Mouse (Mus musculus): ENCODE measurements at regions not wholly inside any gene's neighbourhood (a gene's known extent, or its start where the extent isn't known, plus 50 kb on each side); places are given as distances from the start of the nearest gene placed in this dataset.

DNA sequence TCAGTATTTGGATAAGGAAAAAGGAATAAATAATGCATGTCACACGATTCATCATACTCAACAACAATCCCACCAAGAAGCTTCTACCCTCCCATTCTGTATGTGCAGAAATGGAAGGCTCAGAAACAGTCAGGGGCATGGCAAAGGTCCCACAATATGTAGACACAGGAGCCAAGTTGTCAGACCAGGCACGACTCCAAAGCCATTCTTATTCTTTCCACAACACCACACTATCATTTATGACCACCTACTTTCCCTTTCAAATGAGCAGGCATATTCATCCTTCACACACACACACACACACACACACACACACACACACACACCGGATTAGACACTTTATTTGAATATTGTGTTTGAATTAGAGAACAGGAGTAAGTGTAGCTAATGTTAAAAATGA is 232.0 kb downstream of the Rab28 start:
- no peaks in the 10 kb centered on the region for H3K9me3 ChIP-seq (replicated peaks; ENCODE audit: low read length)
- WGBS = 72% methylated on average over 3 of the region's 3 CpGs
- ATAC-seq (replicated peaks; ENCODE audit: low FRiP score, low read depth) = no peak

DNA sequence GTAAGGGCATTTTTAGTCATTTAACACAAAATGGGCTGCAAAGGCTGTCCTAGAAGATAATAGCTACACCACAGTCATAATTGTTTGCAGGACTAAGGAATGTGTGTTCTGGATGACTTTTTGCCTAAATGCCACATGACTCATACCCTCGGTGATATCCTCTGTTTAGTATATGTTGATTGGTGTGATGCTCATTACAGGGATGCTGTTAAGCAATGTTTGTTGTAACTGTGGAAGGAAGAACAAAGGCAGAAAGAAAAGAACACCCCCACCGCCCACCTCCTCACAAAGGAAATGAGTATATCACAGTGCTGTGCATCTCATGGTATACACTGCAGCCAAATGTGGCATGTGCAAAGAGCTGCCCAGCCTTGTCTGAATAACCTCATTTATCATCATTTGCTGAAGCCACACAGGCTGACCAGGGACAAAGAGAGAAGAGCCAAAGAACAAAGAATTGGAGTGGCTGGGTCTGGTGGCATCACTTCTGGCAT is 262.4 kb downstream of the Rab28 start:
- H3K4me1 ChIP-seq (replicated peaks; ENCODE audit: insufficient read depth, low read length) = no peaks in the 10 kb centered on the region
- H3K27ac ChIP-seq = no peak overlapping the region
- no peak for TF ChIP-seq CTCF (IDR thresholded peaks at IDR 0.05; ENCODE audit: low read depth)
- WGBS = 60% methylated on average over 2 of the region's 2 CpGs
- ATAC-seq (replicated peaks; ENCODE audit: low FRiP score, low read depth) (no peak), DNase-seq (ENCODE audit: low spot score) (no peak)
- no peaks in the 10 kb centered on the region for H3K27me3 ChIP-seq (ENCODE audit: insufficient read depth, low read length)
- H3K4me2 ChIP-seq (ENCODE audit: low read length) = no peak overlapping the region
- no peak overlapping the region for H3K9ac ChIP-seq (ENCODE audit: low read depth, low read length)
- H3K9me3 ChIP-seq (replicated peaks; ENCODE audit: low read length) = no peaks in the 10 kb centered on the region
- no peak overlapping the region for H3K4me3 ChIP-seq (replicated peaks; ENCODE audit: low read depth, low read length)
- H3K36me3 ChIP-seq (ENCODE audit: insufficient read depth, low read length) = no peaks in the 10 kb centered on the region

More for the DNA sequence above, 232.0 kb downstream of the Rab28 start:
- no peak for DNase-seq (ENCODE audit: low spot score)
- Histone ChIP-seq H3K9ac (ENCODE audit: low read depth, low read length) (no peak overlapping the region), H3K4me2 (ENCODE audit: low read length) (no peak overlapping the region), H3K27me3 (ENCODE audit: insufficient read depth, low read length) (no peaks in the 10 kb centered on the region), H3K4me3 (replicated peaks; ENCODE audit: low read depth, low read length) (no peak overlapping the region), H3K4me1 (replicated peaks; ENCODE audit: insufficient read depth, low read length) (no peaks in the 10 kb centered on the region), H3K27ac (no peak overlapping the region), H3K36me3 (ENCODE audit: insufficient read depth, low read length) (no peaks in the 10 kb centered on the region)
- TF ChIP-seq CTCF (IDR thresholded peaks at IDR 0.05; ENCODE audit: low read depth) = no peak

DNA sequence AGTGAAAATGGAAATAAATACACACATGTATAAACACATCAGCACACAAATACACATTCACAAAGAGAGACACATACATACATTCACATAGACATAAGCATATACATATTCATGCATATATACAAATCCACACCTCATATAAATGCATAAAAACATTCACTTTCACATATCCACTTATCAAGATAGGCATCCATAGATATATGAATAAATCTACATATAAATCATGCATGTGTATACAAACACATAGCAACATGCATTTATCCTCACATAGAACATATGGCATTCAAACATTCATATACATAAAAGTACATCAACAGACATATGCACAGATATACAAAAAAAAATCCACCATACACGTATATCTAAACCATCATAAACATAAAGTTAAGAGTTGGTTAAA is 266.9 kb downstream of the Rab28 start:
- no peak overlapping the region for H3K4me3 ChIP-seq (replicated peaks; ENCODE audit: low read depth, low read length)
- no peaks in the 10 kb centered on the region for H3K4me1 ChIP-seq (replicated peaks; ENCODE audit: insufficient read depth, low read length)
- no peaks in the 10 kb centered on the region for H3K9me3 ChIP-seq (replicated peaks; ENCODE audit: low read length)
- H3K4me2 ChIP-seq (ENCODE audit: low read length) = no peak overlapping the region
- 81% methylated on average over 1 of the region's 1 CpGs for WGBS
- no peaks in the 10 kb centered on the region for H3K27me3 ChIP-seq (ENCODE audit: insufficient read depth, low read length)
- no peaks in the 10 kb centered on the region for H3K36me3 ChIP-seq (ENCODE audit: insufficient read depth, low read length)
- DNase-seq (ENCODE audit: low spot score) (no peak), ATAC-seq (replicated peaks; ENCODE audit: low FRiP score, low read depth) (no peak)
- no peak overlapping the region for H3K9ac ChIP-seq (ENCODE audit: low read depth, low read length)
- no peak for TF ChIP-seq CTCF (IDR thresholded peaks at IDR 0.05; ENCODE audit: low read depth)
- H3K27ac ChIP-seq = no peak overlapping the region

DNA sequence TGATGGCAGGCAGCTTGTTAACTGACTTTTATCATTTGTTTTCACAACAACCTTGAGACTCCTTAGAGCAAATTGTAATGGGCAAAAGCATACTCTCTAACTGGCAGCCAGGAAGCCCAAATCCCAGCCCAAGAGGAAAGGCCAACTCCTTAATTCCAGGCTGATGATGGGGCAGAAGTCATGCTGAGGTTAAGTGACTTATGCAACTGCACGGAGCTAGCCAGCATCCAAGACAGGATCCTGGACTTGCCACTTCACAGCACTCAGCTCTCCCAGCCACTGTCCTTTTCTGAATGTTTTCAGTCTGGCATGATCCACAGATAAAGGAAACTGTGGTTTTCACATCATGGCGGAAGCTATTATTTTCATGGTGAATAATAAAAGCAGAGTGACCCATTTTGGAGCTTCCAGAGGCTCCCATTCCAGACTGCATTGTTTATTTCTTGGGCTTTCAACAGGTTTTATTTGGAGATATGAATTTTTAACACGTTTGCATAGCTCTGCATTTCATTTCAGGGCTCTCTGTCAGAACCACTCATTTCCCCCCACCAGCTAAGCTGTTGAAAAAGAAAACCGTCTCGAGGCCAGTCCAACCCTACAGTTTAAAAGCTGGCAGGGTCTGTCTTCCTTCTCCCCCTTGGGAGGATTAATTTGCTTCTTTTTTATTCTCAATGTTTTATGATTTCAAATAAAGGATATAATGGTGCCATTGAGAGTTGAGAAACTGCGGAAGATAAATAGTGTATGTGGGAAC is 288.7 kb downstream of the Rab28 start:
- H3K4me1 ChIP-seq (replicated peaks; ENCODE audit: insufficient read depth, low read length) = no peaks in the 10 kb centered on the region
- ATAC-seq (replicated peaks; ENCODE audit: low FRiP score, low read depth) (no peak), DNase-seq (ENCODE audit: low spot score) (no peak)
- no peak overlapping the region for H3K4me2 ChIP-seq (ENCODE audit: low read length)
- no peak for TF ChIP-seq CTCF (IDR thresholded peaks at IDR 0.05; ENCODE audit: low read depth)
- no peaks in the 10 kb centered on the region for H3K9me3 ChIP-seq (replicated peaks; ENCODE audit: low read length)
- H3K36me3 ChIP-seq (ENCODE audit: insufficient read depth, low read length) = no peaks in the 10 kb centered on the region
- no peak overlapping the region for H3K27ac ChIP-seq
- no peak overlapping the region for H3K4me3 ChIP-seq (replicated peaks; ENCODE audit: low read depth, low read length)
- H3K27me3 ChIP-seq (ENCODE audit: insufficient read depth, low read length) = no peaks in the 10 kb centered on the region
- H3K9ac ChIP-seq (ENCODE audit: low read depth, low read length) = no peak overlapping the region
- WGBS = 70% methylated on average over 6 of the region's 6 CpGs

DNA sequence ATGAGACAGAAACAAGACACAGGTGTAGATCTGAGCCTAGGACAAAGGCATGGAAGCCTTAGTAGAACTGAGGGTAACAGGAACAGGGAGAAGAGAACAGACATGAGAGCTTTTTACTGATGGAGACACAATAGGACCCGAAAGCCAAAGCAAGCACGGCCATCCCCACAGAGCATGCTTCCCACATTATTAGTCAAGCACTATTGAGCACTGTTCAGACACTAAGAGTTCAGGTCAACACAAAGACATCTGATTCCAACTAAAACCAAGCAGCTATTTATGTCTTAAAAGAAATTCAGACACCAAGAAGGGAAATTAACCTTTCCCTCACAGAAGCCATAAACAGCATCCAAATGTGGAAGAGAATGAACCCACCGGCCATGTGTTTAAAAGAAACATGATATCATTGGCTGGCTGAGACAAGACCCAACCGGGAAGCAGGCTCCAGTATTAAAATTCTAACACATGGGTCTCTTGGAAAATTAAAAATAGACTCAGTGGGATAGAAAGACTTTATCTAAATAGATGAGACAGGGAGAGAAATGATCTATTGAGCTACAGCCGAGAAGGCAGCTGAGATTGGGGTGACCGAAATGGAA is 298.8 kb downstream of the Rab28 start:
- H3K4me1 ChIP-seq (replicated peaks; ENCODE audit: insufficient read depth, low read length) = no peaks in the 10 kb centered on the region
- DNase-seq (ENCODE audit: low spot score) (peak; percentile 45), ATAC-seq (replicated peaks; ENCODE audit: low FRiP score, low read depth) (no peak)
- no peak overlapping the region for H3K4me2 ChIP-seq (ENCODE audit: low read length)
- no peak for TF ChIP-seq CTCF (IDR thresholded peaks at IDR 0.05; ENCODE audit: low read depth)
- H3K9ac ChIP-seq (ENCODE audit: low read depth, low read length) = no peak overlapping the region
- H3K4me3 ChIP-seq (replicated peaks; ENCODE audit: low read depth, low read length) = no peak overlapping the region
- H3K36me3 ChIP-seq (ENCODE audit: insufficient read depth, low read length) = no peaks in the 10 kb centered on the region
- H3K27me3 ChIP-seq (ENCODE audit: insufficient read depth, low read length) = no peaks in the 10 kb centered on the region
- H3K27ac ChIP-seq = no peak overlapping the region
- no peaks in the 10 kb centered on the region for H3K9me3 ChIP-seq (replicated peaks; ENCODE audit: low read length)
- WGBS = 30% methylated on average over 6 of the region's 6 CpGs

DNA sequence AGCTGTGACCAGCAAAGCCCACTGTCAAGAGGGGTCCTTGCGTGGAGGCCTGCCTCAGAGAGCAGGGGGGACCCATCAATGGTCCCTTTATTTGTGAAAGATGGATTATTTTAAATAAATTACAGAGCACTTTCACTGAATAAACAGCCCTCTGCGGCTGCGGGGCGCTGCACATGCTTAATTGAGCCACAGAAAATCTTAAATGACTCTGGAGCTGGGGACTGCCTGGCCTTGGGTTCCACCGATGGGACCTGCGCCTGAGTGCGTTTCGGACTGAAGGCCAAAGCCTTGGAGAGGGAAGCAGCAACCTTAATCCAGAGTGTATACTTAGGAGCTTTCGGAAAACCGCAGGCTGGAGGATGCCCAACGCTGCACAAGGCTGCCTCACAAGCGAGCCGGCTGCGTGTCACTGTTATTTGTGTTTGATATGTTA is 315.1 kb downstream of the Rab28 start:
- no peak overlapping the region for H3K9ac ChIP-seq (ENCODE audit: low read depth, low read length)
- TF ChIP-seq CTCF (IDR thresholded peaks at IDR 0.05; ENCODE audit: low read depth) = no peak
- H3K9me3 ChIP-seq (replicated peaks; ENCODE audit: low read length) = no peaks in the 10 kb centered on the region
- ATAC-seq (replicated peaks; ENCODE audit: low FRiP score, low read depth) = no peak
- H3K27me3 ChIP-seq (ENCODE audit: insufficient read depth, low read length) = no peaks in the 10 kb centered on the region
- no peak overlapping the region for H3K4me3 ChIP-seq (replicated peaks; ENCODE audit: low read depth, low read length)
- no peaks in the 10 kb centered on the region for H3K36me3 ChIP-seq (ENCODE audit: insufficient read depth, low read length)
- 81% methylated on average over 14 of the region's 14 CpGs for WGBS
- H3K4me2 ChIP-seq (ENCODE audit: low read length) = no peak overlapping the region
- H3K4me1 ChIP-seq (replicated peaks; ENCODE audit: insufficient read depth, low read length) = no peaks in the 10 kb centered on the region
- no peak for DNase-seq (ENCODE audit: low spot score)
- H3K27ac ChIP-seq = no peak overlapping the region

Measured in kidney, postnatal 0 days (tissue).